Mouse (Mus musculus): ENCODE measurements around the gene Figla. TPM values are rescaled to one million over a fixed set of nuclear protein-coding genes. Genes with fewer than 3 reads are reported as not detected.
A peak's percentile ranks its signal among the peaks of the same experiment; 100 is the strongest.

Gene Figla
- polyA plus RNA-seq, 1 experiment from 2014 or later, result not detected

DNA sequence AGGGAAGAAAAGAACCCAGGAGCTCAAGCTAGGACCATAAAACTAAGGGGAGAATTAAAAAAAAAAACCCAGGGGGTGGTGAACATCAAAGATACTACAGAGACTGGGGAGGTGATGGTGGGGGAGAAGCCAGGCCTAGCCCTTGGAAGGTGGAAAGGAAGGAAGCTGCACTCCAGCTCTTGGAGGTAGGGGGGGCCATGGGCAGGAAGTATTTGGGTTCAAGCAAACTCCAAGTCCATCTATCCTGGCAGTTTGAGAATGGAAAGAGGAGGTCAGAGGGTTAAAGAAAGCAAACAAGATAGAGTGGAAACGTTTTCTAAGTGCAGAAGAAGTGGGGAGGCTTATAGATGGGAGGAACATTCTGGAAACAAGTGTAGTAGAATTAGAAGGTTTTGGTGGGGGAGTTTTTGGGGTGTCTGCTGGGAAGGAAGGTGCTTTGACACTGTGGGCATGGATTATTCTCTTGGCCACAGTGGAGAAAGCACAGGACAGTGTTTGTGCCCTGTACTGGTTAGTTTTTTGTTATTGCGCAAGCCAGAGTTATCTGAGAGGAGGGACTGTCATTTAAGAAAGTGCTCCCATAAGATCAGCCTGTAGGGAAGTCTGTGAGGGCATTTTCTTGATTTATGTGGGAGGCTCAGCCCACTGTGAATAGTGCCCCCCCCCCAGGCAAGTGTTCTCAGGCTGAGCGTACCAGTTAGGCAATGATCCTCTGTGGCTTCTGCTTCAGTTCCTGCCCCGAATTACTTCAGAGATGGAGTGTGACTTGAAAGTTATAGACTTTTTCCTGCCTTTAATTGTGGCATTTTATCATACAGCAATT, 3.7 kb downstream of the Figla start:
- Histone ChIP-seq H3K4me2 (replicated peaks; ENCODE audit: low read depth, low read length) (no peak overlapping the region), H3K36me3 (ENCODE audit: control insufficient read depth, insufficient read depth, low read length) (no peaks in the 10 kb centered on the region), H3K4me3 (ENCODE audit: low read depth, low read length) (no peak overlapping the region), H3K27ac (ENCODE audit: low read length) (no peak overlapping the region), H3K27me3 (ENCODE audit: control insufficient read depth, insufficient read depth, low read length) (no peaks in the 10 kb centered on the region), H3K9me3 (ENCODE audit: control insufficient read depth, low read depth, low read length) (no peaks in the 10 kb centered on the region), H3K9ac (replicated peaks; ENCODE audit: low read depth, low read length) (no peak overlapping the region), H3K4me1 (ENCODE audit: control insufficient read depth, insufficient read depth, low read length) (no peaks in the 10 kb centered on the region)
- no peak for ATAC-seq (ENCODE audit: insufficient number of reproducible peaks, insufficient read depth, low FRiP score, low read depth)
- 52% methylated on average over 4 of the region's 4 CpGs for WGBS

DNA sequence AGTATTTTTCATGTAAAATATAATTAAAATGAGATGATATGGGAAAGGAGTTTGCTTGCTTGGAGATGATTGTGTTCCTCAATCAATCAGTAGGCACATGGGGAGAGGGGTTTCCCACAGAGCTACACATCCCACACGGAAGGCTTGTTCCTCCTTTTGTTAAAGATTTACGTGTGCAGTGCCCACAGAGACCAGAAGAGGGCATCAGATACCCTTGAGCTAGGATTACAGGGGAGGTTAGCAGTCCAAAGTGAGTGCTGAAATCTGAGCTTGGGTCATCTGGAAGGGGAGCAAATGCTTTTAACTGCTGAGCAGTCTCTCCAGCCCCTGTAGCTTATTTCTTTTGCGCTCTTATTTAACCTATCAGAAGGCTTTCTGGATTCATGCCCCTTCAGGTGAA, 5.0 kb downstream of the Figla start:
- H3K9ac ChIP-seq (replicated peaks; ENCODE audit: low read depth, low read length), result no peak overlapping the region
- no peak for ATAC-seq (ENCODE audit: insufficient number of reproducible peaks, insufficient read depth, low FRiP score, low read depth)
- H3K9me3 ChIP-seq (ENCODE audit: control insufficient read depth, low read depth, low read length), result no peaks in the 10 kb centered on the region
- H3K27me3 ChIP-seq (ENCODE audit: control insufficient read depth, insufficient read depth, low read length), result no peaks in the 10 kb centered on the region
- WGBS, result 32% methylated on average over 3 of the region's 3 CpGs
- no peaks in the 10 kb centered on the region for H3K36me3 ChIP-seq (ENCODE audit: control insufficient read depth, insufficient read depth, low read length)
- no peak overlapping the region for H3K4me3 ChIP-seq (ENCODE audit: low read depth, low read length)
- H3K27ac ChIP-seq (ENCODE audit: low read length), result no peak overlapping the region
- no peak overlapping the region for H3K4me2 ChIP-seq (replicated peaks; ENCODE audit: low read depth, low read length)
- H3K4me1 ChIP-seq (ENCODE audit: control insufficient read depth, insufficient read depth, low read length), result no peaks in the 10 kb centered on the region

GRCm38 (mm10) chr6:86026632-86027292, 10.8 kb downstream of the Figla start:
- 80% methylated on average over 8 of the region's 8 CpGs for WGBS
- Histone ChIP-seq H3K9me3 (ENCODE audit: control insufficient read depth, low read depth, low read length) (no peaks in the 10 kb centered on the region), H3K36me3 (ENCODE audit: control insufficient read depth, insufficient read depth, low read length) (no peaks in the 10 kb centered on the region), H3K4me2 (replicated peaks; ENCODE audit: low read depth, low read length) (no peak overlapping the region), H3K4me3 (ENCODE audit: low read depth, low read length) (no peak overlapping the region), H3K27me3 (ENCODE audit: control insufficient read depth, insufficient read depth, low read length) (peaks cover 14% of the 10 kb centered on the region), H3K4me1 (ENCODE audit: control insufficient read depth, insufficient read depth, low read length) (no peaks in the 10 kb centered on the region), H3K27ac (ENCODE audit: low read length) (no peak overlapping the region), H3K9ac (replicated peaks; ENCODE audit: low read depth, low read length) (no peak overlapping the region)
- no peak for ATAC-seq (ENCODE audit: insufficient number of reproducible peaks, insufficient read depth, low FRiP score, low read depth)

DNA sequence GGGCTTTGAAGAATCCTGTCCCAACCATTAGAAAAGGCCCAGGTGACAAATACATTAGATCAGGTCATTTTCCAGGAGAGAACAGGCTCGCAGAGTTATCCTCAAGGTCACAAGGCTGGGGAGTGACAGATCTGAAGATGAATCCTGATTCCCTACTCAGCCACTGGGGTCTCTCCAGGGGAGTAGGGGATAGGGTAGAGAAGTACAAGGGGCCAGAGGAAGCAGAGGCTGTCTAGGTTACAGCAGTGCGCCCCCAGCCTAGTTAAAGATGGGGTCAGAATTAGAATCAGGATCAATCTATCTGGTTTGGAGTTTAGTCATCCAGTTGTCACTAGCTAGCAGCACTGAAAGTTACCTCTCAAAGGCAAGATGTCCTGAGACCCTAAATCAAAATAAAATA, 12.2 kb downstream of the Figla start:
- H3K4me1 ChIP-seq (ENCODE audit: control insufficient read depth, insufficient read depth, low read length), result no peaks in the 10 kb centered on the region
- H3K36me3 ChIP-seq (ENCODE audit: control insufficient read depth, insufficient read depth, low read length), result no peaks in the 10 kb centered on the region
- ATAC-seq (ENCODE audit: insufficient number of reproducible peaks, insufficient read depth, low FRiP score, low read depth), result no peak
- H3K27ac ChIP-seq (ENCODE audit: low read length), result no peak overlapping the region
- 62% methylated on average over 2 of the region's 2 CpGs for WGBS
- peak overlapping the region; percentile 36; the same call in 1 of the 2 replicates for H3K9ac ChIP-seq (replicated peaks; ENCODE audit: low read depth, low read length)
- peaks cover 14% of the 10 kb centered on the region for H3K27me3 ChIP-seq (ENCODE audit: control insufficient read depth, insufficient read depth, low read length)
- H3K4me3 ChIP-seq (ENCODE audit: low read depth, low read length), result peak overlapping the region; percentile 47; the same call in 1 of the 2 replicates
- peak overlapping the region; percentile 97 for H3K4me2 ChIP-seq (replicated peaks; ENCODE audit: low read depth, low read length)
- no peaks in the 10 kb centered on the region for H3K9me3 ChIP-seq (ENCODE audit: control insufficient read depth, low read depth, low read length)

GRCm38 (mm10) chr6:86028601-86029322, 12.8 kb downstream of the Figla start, which contains the start of gene Add2:
Add2 (plus strand) TSS chr6:86028681.
- peak within 1 kb of the TSS; percentile 47 for H3K4me3 ChIP-seq (ENCODE audit: low read depth, low read length)
- H3K36me3 ChIP-seq (ENCODE audit: control insufficient read depth, insufficient read depth, low read length), result no peaks in the 10 kb centered on the region
- H3K27ac ChIP-seq (ENCODE audit: low read length), result no peak within 1 kb of the TSS
- ATAC-seq (ENCODE audit: insufficient number of reproducible peaks, insufficient read depth, low FRiP score, low read depth), result peak; percentile 69; the same call in 1 of the 2 replicates
- H3K4me2 ChIP-seq (replicated peaks; ENCODE audit: low read depth, low read length), result peak within 1 kb of the TSS; percentile 97
- H3K9me3 ChIP-seq (ENCODE audit: control insufficient read depth, low read depth, low read length), result no peaks in the 10 kb centered on the region
- WGBS, result 1% methylated on average over 56 of the region's 56 CpGs
- H3K27me3 ChIP-seq (ENCODE audit: control insufficient read depth, insufficient read depth, low read length), result peaks cover 14% of the 10 kb centered on the region
- H3K4me1 ChIP-seq (ENCODE audit: control insufficient read depth, insufficient read depth, low read length), result no peaks in the 10 kb centered on the region
- H3K9ac ChIP-seq (replicated peaks; ENCODE audit: low read depth, low read length), result peak within 1 kb of the TSS; percentile 36; the same call in 1 of the 2 replicates

DNA sequence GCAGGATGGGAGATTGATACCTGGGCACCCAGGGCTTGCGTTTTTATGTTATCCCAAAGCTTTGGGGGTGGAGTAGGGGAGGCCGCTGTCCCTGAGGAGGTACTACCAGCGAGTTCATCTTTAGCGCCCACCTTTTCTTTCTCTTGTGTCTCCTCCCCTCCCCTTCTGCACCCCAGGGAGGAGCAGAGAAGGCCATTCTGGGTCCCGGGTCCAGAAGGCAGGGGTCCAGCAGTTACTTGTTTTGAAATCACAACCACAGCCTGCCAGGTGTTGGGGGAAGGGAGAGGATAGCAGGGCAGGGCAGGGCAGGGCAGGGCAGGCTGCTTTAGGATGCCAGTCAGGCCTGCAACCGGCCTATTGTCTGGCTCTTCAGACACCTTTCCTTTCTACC, 13.3 kb downstream of the Figla start:
- no peak overlapping the region for H3K27ac ChIP-seq (ENCODE audit: low read length)
- peak overlapping the region; percentile 47 for H3K4me3 ChIP-seq (ENCODE audit: low read depth, low read length)
- H3K36me3 ChIP-seq (ENCODE audit: control insufficient read depth, insufficient read depth, low read length), result no peaks in the 10 kb centered on the region
- no peaks in the 10 kb centered on the region for H3K9me3 ChIP-seq (ENCODE audit: control insufficient read depth, low read depth, low read length)
- H3K9ac ChIP-seq (replicated peaks; ENCODE audit: low read depth, low read length), result 0 out of 2 replicates have a peak overlapping the region, but pooled peaks have one; percentile 36
- no peaks in the 10 kb centered on the region for H3K4me1 ChIP-seq (ENCODE audit: control insufficient read depth, insufficient read depth, low read length)
- no peak; the same call in 1 of the 2 replicates for ATAC-seq (ENCODE audit: insufficient number of reproducible peaks, insufficient read depth, low FRiP score, low read depth)
- peaks cover 14% of the 10 kb centered on the region for H3K27me3 ChIP-seq (ENCODE audit: control insufficient read depth, insufficient read depth, low read length)
- 9% methylated on average over 6 of the region's 6 CpGs for WGBS
- peak overlapping the region; percentile 97 for H3K4me2 ChIP-seq (replicated peaks; ENCODE audit: low read depth, low read length)

- no peaks in the 10 kb centered on the region for H3K4me1 ChIP-seq (ENCODE audit: control insufficient read depth, insufficient read depth, low read length)
- no peak overlapping the region for H3K4me3 ChIP-seq (ENCODE audit: low read depth, low read length)
- no peak overlapping the region for H3K9ac ChIP-seq (replicated peaks; ENCODE audit: low read depth, low read length)
- H3K27me3 ChIP-seq (ENCODE audit: control insufficient read depth, insufficient read depth, low read length), result peaks cover 14% of the 10 kb centered on the region
- H3K9me3 ChIP-seq (ENCODE audit: control insufficient read depth, low read depth, low read length), result no peaks in the 10 kb centered on the region
- H3K27ac ChIP-seq (ENCODE audit: low read length), result no peak overlapping the region
- no peak overlapping the region for H3K4me2 ChIP-seq (replicated peaks; ENCODE audit: low read depth, low read length)
- WGBS, result 79% methylated on average over 2 of the region's 2 CpGs
- no peaks in the 10 kb centered on the region for H3K36me3 ChIP-seq (ENCODE audit: control insufficient read depth, insufficient read depth, low read length)
- no peak for ATAC-seq (ENCODE audit: insufficient number of reproducible peaks, insufficient read depth, low FRiP score, low read depth)
Measured at GRCm38 (mm10) chr6:86031527-86031926, 15.6 kb downstream of the Figla start.

DNA sequence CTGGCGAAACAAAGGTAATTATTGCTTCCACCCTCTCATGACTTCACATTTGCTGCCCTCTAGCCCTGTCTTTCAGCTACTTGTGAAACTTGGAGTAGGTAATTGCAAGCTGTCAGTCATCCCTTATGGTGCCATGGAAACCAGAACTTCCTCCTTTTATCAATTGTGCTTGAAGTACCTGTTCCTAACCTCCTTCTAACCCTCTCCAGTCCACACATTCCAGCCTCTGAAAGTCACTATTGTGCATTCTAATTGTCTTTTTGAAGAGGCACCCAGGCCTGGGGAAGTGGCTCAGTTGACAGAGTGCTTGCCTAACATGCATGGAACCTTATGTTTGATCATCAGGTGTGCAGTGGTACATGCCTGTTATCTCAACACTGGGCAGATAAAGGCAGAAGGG, 17.7 kb downstream of the Figla start:
- Histone ChIP-seq H3K27me3 (ENCODE audit: control insufficient read depth, insufficient read depth, low read length) (peaks cover 10% of the 10 kb centered on the region), H3K4me3 (ENCODE audit: low read depth, low read length) (no peak overlapping the region), H3K27ac (ENCODE audit: low read length) (no peak overlapping the region), H3K4me1 (ENCODE audit: control insufficient read depth, insufficient read depth, low read length) (no peaks in the 10 kb centered on the region), H3K4me2 (replicated peaks; ENCODE audit: low read depth, low read length) (no peak overlapping the region), H3K36me3 (ENCODE audit: control insufficient read depth, insufficient read depth, low read length) (no peaks in the 10 kb centered on the region), H3K9me3 (ENCODE audit: control insufficient read depth, low read depth, low read length) (no peaks in the 10 kb centered on the region), H3K9ac (replicated peaks; ENCODE audit: low read depth, low read length) (no peak overlapping the region)
- 62% methylated on average over 1 of the region's 1 CpGs for WGBS
- no peak for ATAC-seq (ENCODE audit: insufficient number of reproducible peaks, insufficient read depth, low FRiP score, low read depth)
